Mouse (Mus musculus): ENCODE results near the gene Ski. TPM values are rescaled to one million over a fixed set of nuclear protein-coding genes. Genes with fewer than 3 reads are reported as not detected.

Gene Ski
- total RNA-seq, 2 experiments from 2014 or later: 55.0 to 63.9 TPM

- intact Hi-C loops (cut with DNase I): no loop called here
- DNase-seq (ENCODE audit: low spot score): no peak
These were observed 59.7 kb downstream of the Ski start for GRCm38 (mm10) chr4:155162433-155163319.

DNA sequence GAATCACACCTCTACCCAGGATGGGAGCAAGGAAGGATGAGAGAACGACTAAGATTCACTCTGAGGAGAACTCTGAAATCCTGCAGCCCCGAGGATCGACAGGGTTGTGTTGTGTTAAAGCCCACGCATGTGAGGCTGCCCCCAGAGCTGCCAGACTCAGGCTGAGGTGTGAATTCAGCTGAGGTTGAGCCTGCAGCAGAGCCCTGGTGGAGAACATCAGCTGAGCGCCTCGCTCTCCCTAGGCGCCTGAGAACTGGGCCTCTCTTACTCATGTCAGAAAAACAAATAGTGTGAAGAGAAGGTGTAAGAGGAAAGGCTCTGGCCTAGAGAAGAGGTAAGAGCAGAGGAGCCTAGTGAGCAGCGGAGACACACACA is 63.9 kb downstream of the Ski start:
- intact Hi-C loops (cut with DNase I): no loop called here
- no peak for DNase-seq (ENCODE audit: low spot score)

DNA sequence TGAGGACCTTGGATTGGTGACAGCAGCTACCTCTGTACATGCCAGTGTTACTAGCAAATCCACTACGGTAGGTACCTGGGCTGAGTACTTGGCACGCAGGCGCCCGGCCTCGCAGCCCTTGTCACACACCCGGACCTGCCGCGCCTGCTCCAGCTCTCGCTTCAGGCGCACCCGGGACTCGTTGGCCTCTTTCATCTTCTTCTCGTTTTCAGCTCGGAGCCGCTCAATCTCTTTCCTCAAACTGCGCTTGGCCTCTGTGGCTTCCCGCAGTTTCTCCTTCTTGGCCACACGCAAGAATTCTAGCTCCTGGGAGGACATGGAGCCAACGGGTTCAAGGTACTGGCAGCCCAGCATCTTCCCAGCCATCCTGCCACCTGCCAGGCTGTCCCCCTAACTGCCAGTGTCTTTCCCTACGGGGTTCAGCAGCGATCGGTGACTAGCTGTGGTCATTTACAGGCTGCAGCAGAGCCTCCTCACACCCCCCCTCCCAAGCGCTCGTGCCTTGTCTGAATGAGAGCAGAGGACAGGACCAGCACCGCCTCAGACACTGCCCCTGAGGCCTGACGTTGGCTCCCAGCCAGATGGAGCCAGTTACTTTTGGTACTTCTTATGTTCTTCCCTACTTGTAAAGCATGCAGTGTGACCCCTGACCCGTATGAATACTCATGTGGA is 64.4 kb downstream of the Ski start:
- intact Hi-C loops (cut with DNase I): loop anchor here (2.0 kb wide), 1 partner anchor 15 kb away; no protein-coding TSS in a partner anchor
- no peak for DNase-seq (ENCODE audit: low spot score)

GRCm38 (mm10) chr4:155156734-155157133 is 65.7 kb downstream of the Ski start:
- no peak for DNase-seq (ENCODE audit: low spot score)
- intact Hi-C loops (cut with DNase I): loop anchor here (2.0 kb wide), 1 partner anchor 16 kb away; no protein-coding TSS in a partner anchor

DNA sequence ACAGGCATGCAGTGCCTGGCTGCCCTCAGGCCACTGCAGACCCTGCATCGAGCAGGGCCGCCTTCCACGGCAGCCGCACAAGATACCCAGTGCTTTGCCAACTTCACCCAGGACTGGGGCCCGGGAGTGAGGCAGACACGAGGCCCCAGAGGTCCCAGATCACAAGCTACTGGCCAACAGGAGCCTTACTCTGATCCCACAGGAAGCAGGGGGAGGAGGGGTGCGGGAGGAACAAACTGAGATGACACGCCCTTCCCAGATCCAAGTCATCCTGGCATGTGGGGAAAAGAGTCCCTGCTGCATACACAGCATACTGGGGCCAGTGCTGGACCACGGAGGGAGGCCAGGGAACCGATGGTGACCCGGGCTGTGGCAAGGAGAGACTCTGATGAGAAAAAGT is 67.4 kb downstream of the Ski start:
- intact Hi-C loops (cut with DNase I): loop anchor here (5.0 kb wide), 1 partner anchor 62 kb away; no protein-coding TSS in a partner anchor
- peak; percentile 58 for DNase-seq (ENCODE audit: low spot score)

GRCm38 (mm10) chr4:155153389-155154072 is 68.9 kb downstream of the Ski start:
- no peak for DNase-seq (ENCODE audit: low spot score)
- intact Hi-C loops (cut with DNase I): loop anchor here (5.0 kb wide), 1 partner anchor 64 kb away; no protein-coding TSS in a partner anchor

GRCm38 (mm10) chr4:155152476-155152875 is 69.9 kb downstream of the Ski start:
- intact Hi-C loops (cut with DNase I): loop anchor here (5.0 kb wide), 1 partner anchor 65 kb away; no protein-coding TSS in a partner anchor
- DNase-seq (ENCODE audit: low spot score): no peak

GRCm38 (mm10) chr4:155151845-155152244 is 70.5 kb downstream of the Ski start:
- intact Hi-C loops (cut with DNase I): loop anchor here (5.0 kb wide), 1 partner anchor 65 kb away; no protein-coding TSS in a partner anchor
- DNase-seq (ENCODE audit: low spot score): no peak

DNA sequence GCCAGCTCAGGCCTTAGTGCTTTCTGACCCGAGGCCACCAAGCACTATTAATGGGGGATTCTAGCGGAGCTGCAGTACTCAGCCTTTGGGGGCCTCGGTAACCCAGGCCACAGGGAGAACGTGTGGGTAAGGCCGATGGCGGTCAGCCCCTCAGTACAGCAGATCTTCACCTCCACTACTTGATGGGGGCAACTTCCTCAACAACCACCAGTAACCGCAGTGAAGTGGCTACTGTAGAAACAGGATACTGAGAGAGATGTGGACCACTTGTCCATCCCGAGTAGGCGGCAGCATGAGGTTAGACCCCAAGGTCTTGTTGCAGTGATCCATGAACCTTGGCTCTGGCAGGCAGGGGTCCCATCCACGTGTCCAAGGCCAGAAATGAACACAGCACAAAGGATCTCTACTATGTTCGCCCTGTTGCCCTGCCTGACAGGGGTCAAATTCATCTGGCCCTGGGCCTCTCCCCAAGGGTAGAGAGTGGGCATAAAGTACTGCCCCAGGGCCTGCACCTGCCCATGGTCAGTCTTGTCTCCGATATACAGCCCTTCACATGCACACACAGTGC is 71.1 kb downstream of the Ski start:
- intact Hi-C loops (cut with DNase I): loop anchor here (5.0 kb wide), 1 partner anchor 66 kb away; no protein-coding TSS in a partner anchor

DNA sequence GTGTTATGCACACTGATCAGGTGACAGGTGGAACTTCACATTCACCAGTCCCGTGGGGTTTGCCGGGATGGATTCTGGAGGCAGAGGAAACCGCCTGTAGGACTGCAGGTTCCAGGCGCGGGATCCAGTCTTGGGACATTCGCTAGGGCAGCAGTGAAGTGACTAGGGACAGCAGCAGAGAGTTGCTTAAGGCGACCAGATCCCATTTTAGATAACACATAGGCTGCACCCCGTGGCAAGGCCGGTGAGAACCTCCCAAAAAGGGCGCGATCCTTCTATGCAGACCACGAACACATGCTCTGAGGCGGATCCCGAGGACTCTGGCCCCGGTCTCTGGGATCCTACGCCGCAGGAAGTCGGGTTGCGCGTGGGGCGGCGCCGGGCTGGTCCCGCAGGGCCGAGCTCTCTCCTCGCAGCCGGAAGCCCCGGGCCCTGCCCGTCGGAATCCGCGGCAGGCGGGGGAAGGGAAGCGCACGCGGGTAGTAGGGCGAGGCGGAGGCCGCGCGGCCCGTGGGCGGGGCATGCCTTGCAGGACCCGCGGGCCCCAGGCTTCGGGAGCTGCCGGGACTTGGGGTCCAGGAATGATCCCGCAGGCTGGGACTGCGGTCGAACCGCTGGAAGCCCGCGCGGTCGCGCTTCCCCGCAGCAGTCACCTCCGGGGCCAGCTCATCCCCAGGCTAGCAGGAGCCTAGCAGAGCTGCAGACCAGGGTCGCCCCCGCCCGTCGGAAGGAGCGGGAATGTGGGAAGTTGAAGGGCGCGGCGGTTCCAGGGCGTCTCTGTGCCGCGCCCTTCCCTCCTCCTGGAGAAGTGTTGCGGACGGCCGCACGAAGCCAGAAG is 71.9 kb downstream of the Ski start:
- DNase-seq (ENCODE audit: low spot score): peak; percentile 93
- intact Hi-C loops (cut with DNase I): loop anchor here (5.0 kb wide), 1 partner anchor 67 kb away; no protein-coding TSS in a partner anchor

More for the DNA sequence above, 71.1 kb downstream of the Ski start:
- DNase-seq (ENCODE audit: low spot score): no peak

DNA sequence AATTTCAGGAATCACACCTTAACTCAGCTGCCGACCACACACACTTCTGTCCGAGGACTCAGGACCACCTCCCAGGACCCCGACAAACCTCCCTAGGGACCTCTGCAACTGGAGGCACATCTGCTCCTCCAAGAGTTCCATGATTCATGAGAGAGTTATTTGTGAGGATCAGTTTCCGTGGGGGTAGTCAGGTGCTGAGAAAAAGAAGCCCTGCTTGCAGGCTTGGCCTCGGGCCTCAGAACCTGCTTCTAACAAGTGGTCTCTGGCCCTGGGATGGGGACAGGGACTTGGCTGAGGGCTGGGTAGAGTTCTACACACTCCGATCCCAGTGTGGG is 72.5 kb downstream of the Ski start:
- intact Hi-C loops (cut with DNase I): loop anchor here (5.0 kb wide), 2 partner anchors 37 to 67 kb away; no protein-coding TSS in a partner anchor
- no peak for DNase-seq (ENCODE audit: low spot score)

- intact Hi-C loops (cut with DNase I): loop anchor here (5.0 kb wide), 1 partner anchor 38 kb away; no protein-coding TSS in a partner anchor
- peak; percentile 64 for DNase-seq (ENCODE audit: low spot score)
These were observed 73.3 kb downstream of the Ski start for GRCm38 (mm10) chr4:155148910-155149698.

- no peak for DNase-seq (ENCODE audit: low spot score)
- intact Hi-C loops (cut with DNase I): loop anchor here (5.0 kb wide), 1 partner anchor 39 kb away; no protein-coding TSS in a partner anchor
These were observed 73.9 kb downstream of the Ski start for GRCm38 (mm10) chr4:155148453-155148852.

DNA sequence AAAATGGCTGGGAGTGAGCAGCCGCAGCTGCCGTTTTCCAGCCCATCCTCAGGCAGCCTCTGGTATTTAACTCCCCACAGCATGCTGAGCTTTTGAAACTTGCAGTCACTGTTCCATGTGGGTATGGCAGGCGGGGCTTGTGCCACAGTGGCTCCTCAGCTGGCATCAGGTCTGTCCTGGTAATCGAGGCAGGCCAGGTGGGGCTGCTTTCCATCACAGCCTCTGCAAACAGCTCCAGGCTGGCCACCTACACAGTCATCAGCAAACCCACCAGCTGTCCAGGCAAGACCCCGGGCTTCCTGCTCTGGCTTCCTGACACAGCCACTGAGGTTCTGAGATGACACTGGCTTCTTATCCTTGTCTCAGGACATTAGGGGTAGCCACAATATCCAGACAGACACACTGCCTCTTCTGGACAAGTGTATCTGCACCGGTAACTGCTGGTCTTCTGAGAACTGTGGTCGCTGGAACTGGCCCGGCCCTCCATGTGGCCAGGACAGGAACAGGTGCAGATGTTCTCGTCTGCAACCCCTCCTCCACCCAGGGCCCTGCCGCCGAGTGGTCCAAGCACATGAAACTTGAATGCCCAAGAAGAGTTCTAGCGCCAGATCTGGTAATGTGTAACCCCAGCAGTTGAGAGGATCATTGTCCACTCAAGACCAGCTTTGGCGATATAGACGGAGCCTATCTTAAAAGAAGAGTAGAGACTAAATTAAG is 76.1 kb downstream of the Ski start:
- DNase-seq (ENCODE audit: low spot score): no peak
- intact Hi-C loops (cut with DNase I): loop anchor here (5.0 kb wide), 1 partner anchor 41 kb away; no protein-coding TSS in a partner anchor

GRCm38 (mm10) chr4:155144548-155145180 is 77.7 kb downstream of the Ski start:
- DNase-seq (ENCODE audit: low spot score): no peak

GRCm38 (mm10) chr4:155143871-155144502 is 78.4 kb downstream of the Ski start:
- peak; percentile 81 for DNase-seq (ENCODE audit: low spot score)
- intact Hi-C loops (cut with DNase I): no loop called here

More at GRCm38 (mm10) chr4:155144548-155145180, 77.7 kb downstream of the Ski start:
- intact Hi-C loops (cut with DNase I): loop anchor here (5.0 kb wide), 1 partner anchor 43 kb away; no protein-coding TSS in a partner anchor

Data from heart, postnatal 25 days (tissue).